Mouse (Mus musculus) midbrain, embryonic 14.5 days (tissue): ENCODE measurements around the gene Ugt1a8. TPM values are rescaled to one million over a fixed set of nuclear protein-coding genes. Genes with fewer than 3 reads are reported as not detected.
"Not testable (repeated sequence)": the region's sequence is repeated elsewhere in the genome, so short reads cannot be mapped to it uniquely, and the experiment has no call there.

Experiments
- ATAC-seq: fragments of 200-750 bp; cut with Nextera tagmentation; 2 replicates; pipeline ENCODE4 v1.8.0; 2017; ENCODE audit warnings: moderate number of reproducible peaks, moderate library complexity; ENCODE audit not compliant: low FRiP score, low TSS enrichment
- DNase-seq: peaks from one replicate; pipeline ENCODE4 v3.0.0-alpha.2; 2015
- H3K27ac ChIP-seq: fragments of 300-500 bp; sonication (generic); replicated peaks from 2 replicates; pipeline ENCODE4 v1.5.1; 2014; ENCODE audit warnings: mild to moderate bottlenecking, low read depth, low read length, moderate library complexity
- H3K27me3 ChIP-seq: fragments of 300-500 bp; sonication (generic); 2 replicates; pipeline ENCODE4 v1.6.1; 2014; ENCODE audit warnings: low read length, control low read depth, mixed read lengths; ENCODE audit not compliant: control insufficient read depth, insufficient read depth
- H3K36me3 ChIP-seq: fragments of 300-500 bp; sonication (generic); 2 replicates; pipeline ENCODE4 v1.6.1; 2014; ENCODE audit warnings: low read length, control low read depth; ENCODE audit not compliant: control insufficient read depth, insufficient read depth
- H3K4me1 ChIP-seq: fragments of 300-500 bp; sonication (generic); 2 replicates; pipeline ENCODE4 v1.6.1; 2014; ENCODE audit warnings: mild to moderate bottlenecking, antibody characterized with exemption, low read length, control low read depth; ENCODE audit not compliant: control insufficient read depth, insufficient read depth
- H3K4me2 ChIP-seq: fragments of 300-500 bp; sonication (generic); 2 replicates; pipeline ENCODE4 v1.6.1; 2014; ENCODE audit warnings: mild to moderate bottlenecking, low read length, moderate library complexity
- H3K4me3 ChIP-seq: fragments of 300-500 bp; sonication (generic); replicated peaks from 2 replicates; pipeline ENCODE4 v1.5.1; 2014; ENCODE audit warnings: low read depth, low read length
- H3K9ac ChIP-seq: fragments of 300-500 bp; sonication (generic); replicated peaks from 2 replicates; pipeline ENCODE4 v1.6.1; 2014; ENCODE audit warnings: mild to moderate bottlenecking, low read length, moderate library complexity
- H3K9me3 ChIP-seq: fragments of 300-500 bp; sonication (generic); 2 replicates; pipeline ENCODE4 v1.6.1; 2016; ENCODE audit warnings: low read length, control low read depth, mixed read lengths; ENCODE audit not compliant: control insufficient read depth
- WGBS: fragments of 180-500 bp; shearing (Covaris S2); extraction: QIAGEN DNeasy Blood & Tissue Kit; methylation state at CpG from one replicate; pipeline ENCODE4 v1.1.7; 2014; 5-methylcytosine and 5-hydroxymethylcytosine counted together
- polyA plus RNA-seq: library from polyadenylated mRNA; unstranded; fragments of >200 nt; fragmentation: Nextera tagmentation; extraction: Ambion mirVana; gene quantifications from 2 replicates; pipeline ENCODE4 v1.2.1, GENCODE M21; 2014

Ugt1a8 gene
- polyA plus RNA-seq, 1 experiment from 2014 or later, result not detected

- not testable (repeated sequence) for DNase-seq, H3K4me3 ChIP-seq, H3K4me1 ChIP-seq, H3K9ac ChIP-seq, H3K9me3 ChIP-seq, H3K36me3 ChIP-seq, H3K4me2 ChIP-seq, ATAC-seq, H3K27ac ChIP-seq, H3K27me3 ChIP-seq
- WGBS, result 49% methylated on average over 1 of the region's 1 CpGs
These were observed 52.9 kb downstream of the Ugt1a8 start for GRCm38 (mm10) chr1:88140492-88140891.

GRCm38 (mm10) chr1:88143966-88144675 is 56.5 kb downstream of the Ugt1a8 start:
- not testable (repeated sequence) for H3K4me2 ChIP-seq, H3K4me3 ChIP-seq, H3K4me1 ChIP-seq, H3K9me3 ChIP-seq, ATAC-seq, H3K9ac ChIP-seq, H3K27me3 ChIP-seq, H3K36me3 ChIP-seq, H3K27ac ChIP-seq
- WGBS, result 2% methylated on average over 5 of the region's 5 CpGs
- peak; percentile 23 for DNase-seq

- not testable (repeated sequence) for H3K4me2 ChIP-seq, H3K4me3 ChIP-seq, H3K36me3 ChIP-seq, H3K9me3 ChIP-seq, H3K27me3 ChIP-seq, H3K27ac ChIP-seq, H3K9ac ChIP-seq, H3K4me1 ChIP-seq, ATAC-seq
- 71% methylated on average over 2 of the region's 2 CpGs for WGBS
- DNase-seq, result peak; percentile 31
These were observed 57.7 kb downstream of the Ugt1a8 start for GRCm38 (mm10) chr1:88145278-88145677.

GRCm38 (mm10) chr1:88150133-88150532 is 62.5 kb downstream of the Ugt1a8 start:
- not testable (repeated sequence) for H3K4me2 ChIP-seq, H3K4me1 ChIP-seq, ATAC-seq, DNase-seq, H3K9ac ChIP-seq, H3K27me3 ChIP-seq, H3K9me3 ChIP-seq, H3K27ac ChIP-seq, H3K4me3 ChIP-seq, H3K36me3 ChIP-seq
- 65% methylated on average over 2 of the region's 2 CpGs for WGBS

GRCm38 (mm10) chr1:88158430-88158829 is 70.8 kb downstream of the Ugt1a8 start:
- WGBS, result 91% methylated on average over 2 of the region's 2 CpGs
- ATAC-seq, result no peak
- no peak overlapping the region for H3K27ac ChIP-seq

GRCm38 (mm10) chr1:88165711-88166110 is 78.1 kb downstream of the Ugt1a8 start, which contains the start of gene Ugt1a5:
TSS of gene Ugt1a5 (plus strand) at chr1:88166012.
- Histone ChIP-seq H3K36me3 (no peaks in the 10 kb centered on the region), H3K27me3 (no peaks in the 10 kb centered on the region), H3K27ac (no peak within 1 kb of the TSS), H3K4me1 (no peaks in the 10 kb centered on the region), H3K9ac (no peak within 1 kb of the TSS), H3K4me3 (no peak within 1 kb of the TSS), H3K4me2 (no peak within 1 kb of the TSS), H3K9me3 (no peaks in the 10 kb centered on the region)
- 78% methylated on average over 5 of the region's 5 CpGs for WGBS
- DNase-seq (no peak), ATAC-seq (no peak)

More at GRCm38 (mm10) chr1:88158430-88158829, 70.8 kb downstream of the Ugt1a8 start:
- no peaks in the 10 kb centered on the region for H3K27me3 ChIP-seq
- no peaks in the 10 kb centered on the region for H3K4me1 ChIP-seq
- no peak overlapping the region for H3K9ac ChIP-seq
- no peak overlapping the region for H3K4me2 ChIP-seq
- no peaks in the 10 kb centered on the region for H3K36me3 ChIP-seq
- no peak for DNase-seq
- no peaks in the 10 kb centered on the region for H3K9me3 ChIP-seq
- H3K4me3 ChIP-seq, result no peak overlapping the region

GRCm38 (mm10) chr1:88172190-88172589 is 84.6 kb downstream of the Ugt1a8 start:
- H3K27ac ChIP-seq, ATAC-seq, H3K4me2 ChIP-seq, H3K27me3 ChIP-seq, DNase-seq, H3K36me3 ChIP-seq, H3K4me3 ChIP-seq, H3K9ac ChIP-seq, H3K4me1 ChIP-seq, H3K9me3 ChIP-seq: not testable (repeated sequence)
- WGBS, result 91% methylated on average over 5 of the region's 7 CpGs

GRCm38 (mm10) chr1:88179657-88180056 is 92.0 kb downstream of the Ugt1a8 start:
- Histone ChIP-seq H3K4me2 (no peak overlapping the region), H3K27me3 (no peaks in the 10 kb centered on the region), H3K9me3 (peaks cover 8% of the 10 kb centered on the region; the same call in 1 of the 2 replicates), H3K9ac (no peak overlapping the region), H3K27ac (no peak overlapping the region), H3K4me1 (no peaks in the 10 kb centered on the region), H3K36me3 (no peaks in the 10 kb centered on the region), H3K4me3 (no peak overlapping the region)
- no peak for ATAC-seq
- 100% methylated on average over 1 of the region's 1 CpGs for WGBS
- DNase-seq, result no peak

GRCm38 (mm10) chr1:88186325-88186935 is 98.8 kb downstream of the Ugt1a8 start:
- Histone ChIP-seq H3K4me3 (no peak overlapping the region), H3K4me2 (no peak overlapping the region), H3K9ac (no peak overlapping the region), H3K27me3 (no peaks in the 10 kb centered on the region), H3K36me3 (no peaks in the 10 kb centered on the region), H3K9me3 (no peaks in the 10 kb centered on the region), H3K4me1 (no peaks in the 10 kb centered on the region), H3K27ac (no peak overlapping the region)
- 92% methylated on average over 5 of the region's 5 CpGs for WGBS
- DNase-seq, result no peak
- ATAC-seq, result no peak
